Mouse (Mus musculus): ENCODE data around the gene Agap3. TPM values are rescaled to one million over a fixed set of nuclear protein-coding genes. Genes with fewer than 3 reads are reported as not detected.
A peak's percentile ranks its signal among the peaks of the same experiment; 100 is the strongest.

Agap3 gene
- polyA plus RNA-seq (2017; shearing (Covaris generic)) = 1 to 10 TPM; 5.5 to 8.6 TPM

DNA sequence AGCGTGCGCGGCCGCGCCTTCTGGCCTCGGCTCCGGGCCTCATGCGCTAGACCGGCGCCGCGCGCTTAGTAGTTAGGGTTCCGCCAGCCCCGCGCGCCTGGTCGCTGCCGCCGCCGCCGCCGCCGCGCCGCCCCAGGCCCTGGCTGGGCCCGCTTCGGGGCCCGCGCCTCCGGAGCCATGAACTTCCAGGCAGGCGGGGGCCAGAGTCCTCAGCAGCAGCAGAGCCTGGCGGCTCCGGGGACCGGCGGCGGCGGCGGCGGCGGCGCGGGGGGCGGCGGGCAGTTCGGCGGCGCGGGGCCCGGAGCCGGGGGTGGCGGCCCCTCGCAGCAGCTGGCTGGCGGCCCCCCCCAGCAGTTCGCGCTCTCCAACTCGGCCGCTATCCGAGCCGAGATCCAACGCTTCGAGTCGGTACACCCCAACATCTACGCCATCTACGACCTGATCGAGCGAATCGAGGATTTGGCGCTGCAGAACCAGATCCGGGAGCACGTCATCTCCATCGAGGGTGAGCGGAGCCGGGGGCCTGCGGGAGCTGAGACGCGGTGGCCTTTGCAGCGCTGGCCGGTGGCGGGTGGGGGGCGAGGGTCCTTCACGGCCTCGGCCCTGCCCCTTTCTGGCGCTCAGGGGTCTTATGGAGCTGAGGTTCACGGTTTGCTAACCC, at the start of gene Agap3:
Gene Agap3, plus strand, starts transcription at position 148 of the 661 bp plus-strand sequence.
- ATAC-seq = peak; percentile 14

DNA sequence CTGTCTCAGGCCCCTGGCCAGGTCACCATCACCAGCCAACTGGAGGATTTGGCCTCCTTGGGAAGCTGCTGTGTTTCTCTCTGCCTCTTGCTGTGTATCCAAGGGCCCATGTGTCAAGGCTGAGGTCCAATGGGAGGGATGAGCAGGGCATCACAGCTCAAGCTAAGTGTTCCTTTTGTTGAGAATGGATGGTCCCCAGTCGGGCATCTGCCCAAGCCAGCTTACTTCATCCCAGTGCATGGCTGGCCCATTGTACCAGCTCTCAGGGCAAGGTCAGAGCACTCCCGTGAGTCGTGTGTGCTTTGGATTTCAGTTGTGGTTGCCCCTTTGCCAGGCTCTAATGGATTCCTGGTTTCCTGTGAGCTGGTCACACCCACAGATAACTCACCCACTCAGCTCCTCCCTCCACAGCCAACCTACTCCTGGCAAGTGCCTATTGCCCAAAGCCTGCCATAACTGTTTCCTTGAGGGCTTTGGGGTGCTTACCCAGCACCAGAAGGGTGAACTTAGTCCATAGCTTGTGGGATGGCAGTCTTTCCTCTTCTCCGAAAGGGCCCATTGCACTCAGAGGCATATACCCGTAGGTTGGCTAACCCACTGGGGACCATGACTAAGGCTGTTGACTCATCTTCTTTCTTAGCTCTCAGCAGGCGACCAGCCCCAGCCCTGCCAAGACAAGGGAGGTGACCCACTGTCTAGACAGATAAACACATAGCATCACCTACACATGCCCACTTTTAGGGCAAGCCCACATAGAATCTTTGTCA, 47.2 kb upstream of the Agap3 start:
- ATAC-seq = no peak

DNA sequence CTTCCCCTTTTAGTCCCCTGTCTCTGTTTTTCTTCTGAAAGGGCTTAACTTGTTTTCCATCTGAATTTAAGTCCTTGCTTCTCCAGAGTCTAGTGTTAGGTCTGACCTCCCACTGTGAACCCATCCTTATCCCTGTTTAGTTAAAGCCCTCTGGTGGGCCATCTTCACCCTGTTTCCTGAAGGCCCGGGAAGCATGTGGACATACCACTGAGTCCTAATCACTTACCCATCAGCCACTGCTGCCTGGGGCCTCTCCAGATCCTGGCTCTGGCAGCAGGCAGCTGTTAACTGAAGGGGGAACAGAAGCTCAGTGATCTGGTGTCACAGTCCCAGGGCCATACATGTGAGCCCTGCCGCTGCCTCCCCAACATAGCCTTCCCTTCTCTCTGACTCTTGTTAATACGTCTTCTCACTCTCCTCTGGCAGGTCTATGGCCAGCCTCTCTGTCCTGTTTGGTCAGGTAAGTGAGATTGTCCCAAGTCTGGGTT, 46.5 kb upstream of the Agap3 start:
- no peak for ATAC-seq

DNA sequence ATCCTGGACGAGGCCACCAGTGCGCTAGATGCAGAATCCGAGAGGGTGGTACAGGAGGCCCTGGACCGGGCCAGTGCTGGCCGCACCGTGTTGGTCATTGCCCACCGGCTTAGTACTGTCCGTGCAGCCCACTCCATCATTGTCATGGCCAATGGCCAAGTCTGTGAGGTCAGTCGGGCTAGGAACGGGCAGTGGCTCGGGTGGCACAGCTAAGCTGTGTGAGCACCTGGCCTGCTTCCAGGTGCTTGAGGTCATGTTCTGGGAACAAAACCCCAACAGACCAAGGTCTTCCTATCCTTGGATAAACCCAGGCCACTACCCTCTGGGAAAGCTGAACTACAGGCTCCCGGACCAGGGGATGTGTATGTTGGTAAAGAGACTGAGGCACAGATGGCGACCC, 43.3 kb upstream of the Agap3 start:
- no peak for ATAC-seq

DNA sequence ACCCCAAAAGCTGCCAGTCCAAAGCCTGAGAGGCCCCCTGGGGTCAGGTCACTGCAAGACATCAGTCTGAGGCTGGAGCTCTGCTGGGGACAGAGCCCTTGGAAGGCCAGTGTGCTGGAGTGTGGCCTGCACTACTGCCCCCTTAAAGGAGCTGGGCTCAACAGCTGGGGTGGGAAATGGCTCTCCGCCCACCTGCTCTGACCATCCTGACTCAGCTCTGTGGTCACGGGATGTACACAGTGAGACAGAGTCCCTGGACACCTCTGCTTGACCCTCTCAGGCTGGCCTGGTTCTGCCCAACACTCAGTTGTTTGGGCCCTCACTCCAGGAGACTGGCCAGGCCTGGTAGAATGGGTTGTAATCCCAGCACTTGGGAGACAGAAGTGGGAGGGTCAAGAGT, 42.5 kb upstream of the Agap3 start:
- ATAC-seq = no peak

DNA sequence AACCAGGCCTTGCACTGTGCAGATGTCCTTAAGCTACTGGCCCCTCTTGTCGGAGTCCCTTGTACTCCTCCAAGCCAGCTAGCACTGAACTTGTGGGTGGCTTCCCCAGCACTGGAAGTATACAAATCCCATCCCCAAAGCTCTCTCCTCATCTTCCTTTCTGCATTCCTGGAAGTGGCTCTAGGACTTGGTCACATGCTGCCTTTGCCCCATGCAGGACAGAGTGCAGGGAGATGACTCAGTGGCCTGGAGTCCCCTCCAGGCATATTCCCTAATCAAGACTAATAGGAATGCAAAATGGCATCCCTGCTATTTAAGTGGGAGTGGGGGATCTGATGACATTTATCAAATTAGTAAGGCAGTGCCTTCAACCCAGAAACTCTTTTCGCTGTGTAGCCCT, 39.9 kb upstream of the Agap3 start:
- no peak for ATAC-seq

DNA sequence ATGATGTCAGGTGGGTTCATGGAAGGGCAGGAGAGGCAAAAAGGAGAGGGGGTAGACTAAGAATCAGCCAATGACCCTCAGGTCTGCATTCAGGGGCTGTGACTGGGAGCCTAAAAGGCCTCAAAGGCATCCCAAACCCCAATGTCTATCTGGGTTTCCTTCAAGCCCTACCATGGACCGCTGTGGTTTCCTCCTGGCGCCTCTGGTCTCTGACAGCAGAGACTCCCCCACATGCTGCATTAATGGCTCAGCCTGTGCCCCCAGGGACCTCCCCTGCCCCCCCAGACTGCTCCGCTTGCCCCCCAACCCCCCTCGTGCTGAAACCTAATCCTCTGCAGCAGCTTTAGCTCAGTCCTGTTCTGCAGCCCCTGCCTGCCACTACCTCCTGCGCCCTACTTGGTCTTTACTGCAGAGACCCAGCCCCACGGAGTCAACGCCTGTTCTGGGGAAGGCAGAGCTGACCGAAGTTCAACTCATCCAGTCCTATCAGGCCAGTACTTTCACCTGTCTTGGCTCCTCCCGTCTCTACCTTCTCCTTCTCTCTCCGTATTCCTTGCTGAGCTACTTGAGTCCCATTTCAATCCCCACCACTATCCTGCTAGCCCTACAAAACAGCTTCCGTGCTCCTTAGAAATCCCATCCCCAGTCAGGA, 38.8 kb upstream of the Agap3 start, which contains the start of gene Asic3:
Gene Asic3, plus strand, starts transcription at position 351 of the 652 bp plus-strand sequence.
- no peak for ATAC-seq

DNA sequence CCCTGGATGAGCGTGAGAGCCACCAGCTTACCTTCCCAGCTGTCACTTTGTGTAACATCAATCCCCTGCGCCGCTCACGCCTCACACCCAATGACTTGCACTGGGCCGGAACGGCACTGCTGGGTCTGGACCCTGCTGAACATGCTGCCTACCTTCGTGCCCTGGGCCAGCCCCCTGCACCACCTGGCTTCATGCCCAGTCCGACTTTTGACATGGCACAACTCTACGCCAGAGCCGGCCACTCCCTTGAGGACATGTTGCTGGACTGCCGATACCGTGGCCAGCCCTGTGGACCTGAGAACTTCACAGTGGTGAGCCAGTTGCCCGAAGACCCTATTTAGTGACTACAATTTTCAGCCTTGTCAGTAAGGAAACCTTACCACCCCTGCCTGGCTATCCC, 38.0 kb upstream of the Agap3 start:
- ATAC-seq = no peak

DNA sequence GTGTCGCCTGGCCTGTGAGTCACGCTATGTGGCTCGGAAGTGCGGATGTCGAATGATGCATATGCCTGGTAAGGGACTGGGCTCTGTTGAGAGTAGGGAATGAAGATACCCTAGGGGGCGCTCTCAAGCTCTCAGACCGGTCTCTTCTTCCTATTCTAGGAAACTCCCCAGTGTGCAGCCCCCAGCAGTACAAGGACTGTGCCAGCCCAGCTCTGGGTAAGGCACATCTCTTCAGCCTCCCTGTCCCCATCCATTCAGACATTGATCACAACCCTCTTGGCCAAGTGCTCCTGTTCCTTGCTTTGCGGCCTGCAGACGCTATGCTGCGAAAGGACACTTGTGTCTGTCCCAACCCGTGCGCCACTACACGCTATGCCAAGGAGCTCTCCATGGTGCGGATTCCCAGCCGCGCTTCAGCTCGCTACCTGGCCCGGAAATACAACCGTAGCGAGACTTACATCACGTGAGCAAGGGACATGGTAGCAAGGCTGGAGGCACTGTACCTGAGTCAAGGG, 35.7 kb upstream of the Agap3 start:
- peak; percentile 92 for ATAC-seq

DNA sequence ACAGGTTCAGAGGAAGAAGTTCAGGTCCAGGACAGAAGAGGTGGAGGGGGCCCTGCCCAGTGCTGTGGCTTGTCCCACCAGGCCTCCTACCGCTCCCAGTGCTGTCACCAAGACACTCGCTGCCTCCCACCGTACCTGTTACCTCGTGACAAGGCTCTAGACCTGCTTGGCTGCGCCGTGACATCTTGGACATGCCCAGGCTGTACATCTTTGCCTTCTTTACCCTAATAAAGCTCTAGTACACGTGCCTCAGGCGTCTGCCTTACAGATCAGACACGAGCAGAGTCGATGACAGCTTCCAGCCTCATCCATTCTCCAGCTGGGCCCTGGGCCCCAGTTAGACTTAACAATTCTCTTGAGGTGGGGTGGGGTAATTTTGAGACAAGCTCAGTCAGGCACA, 34.4 kb upstream of the Agap3 start:
- ATAC-seq = no peak

DNA sequence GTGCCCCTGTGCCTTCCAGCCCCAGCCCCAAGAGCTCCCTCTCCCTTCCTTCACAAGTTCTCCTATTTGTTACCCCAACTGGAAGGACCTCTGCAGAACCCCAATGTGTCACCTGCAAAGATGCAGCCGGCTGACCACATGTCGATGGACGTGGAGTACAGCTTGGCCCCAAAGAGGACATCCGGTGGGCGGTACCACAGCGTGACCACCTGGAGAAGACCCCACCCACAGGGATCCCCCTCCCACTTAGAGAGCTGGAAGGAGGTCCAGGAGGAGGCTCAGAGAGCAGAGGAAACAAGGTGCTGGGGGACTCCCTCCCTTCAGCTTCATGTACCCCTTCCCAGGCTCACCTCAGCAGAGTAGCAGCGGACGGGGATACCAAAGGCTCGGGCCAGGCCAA, 31.6 kb upstream of the Agap3 start:
- no peak for ATAC-seq

DNA sequence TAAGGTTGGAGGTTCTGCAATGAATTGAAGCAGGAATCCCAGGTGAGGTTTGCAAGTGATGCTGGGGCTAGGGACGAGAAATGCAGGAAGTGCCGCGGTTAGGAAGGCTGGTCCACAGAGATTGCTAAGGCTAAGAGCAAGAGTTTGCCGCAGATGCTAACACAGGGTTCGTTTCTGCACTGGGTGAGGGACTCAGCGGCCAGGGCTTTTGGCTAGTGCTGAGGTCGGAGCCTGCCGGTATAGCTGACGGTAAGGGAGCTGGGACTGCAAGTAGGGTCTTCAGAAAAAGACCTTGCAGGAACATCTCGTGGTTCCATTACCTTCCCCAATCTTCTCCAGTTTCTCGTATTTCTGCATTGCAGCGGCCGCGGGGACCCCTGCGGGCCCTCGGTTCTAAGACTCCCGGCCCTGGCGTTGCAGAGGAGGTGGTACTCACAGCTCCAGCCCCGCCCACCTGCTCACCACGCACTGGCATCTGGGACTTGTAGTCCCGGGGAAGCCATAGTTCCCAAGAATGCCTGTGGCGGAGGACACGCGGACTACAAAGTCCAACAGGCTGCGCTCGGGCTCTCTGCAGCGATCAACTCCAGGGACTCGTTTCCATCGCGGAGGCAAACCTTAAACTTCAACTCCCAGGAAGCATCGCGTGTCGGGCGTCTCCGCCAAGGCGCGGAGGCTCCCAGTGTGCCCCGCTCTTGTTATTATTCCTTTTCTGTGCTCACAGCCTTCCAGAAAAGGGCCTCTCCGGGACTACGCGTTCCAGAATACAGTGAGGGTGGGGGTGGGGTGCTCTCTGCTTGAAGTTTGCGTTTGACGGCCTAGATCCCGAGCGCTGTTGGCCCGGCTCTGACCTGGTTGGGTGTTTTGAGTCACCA, 28.6 kb upstream of the Agap3 start, which contains the start of the genes Cdk5 and Slc4a2:
Gene Cdk5, minus strand, starts transcription at position 402 of the 875 bp plus-strand sequence.
Gene Slc4a2, plus strand, starts transcription at position 709 of the 875 bp plus-strand sequence.
- peak; percentile 92 for ATAC-seq

DNA sequence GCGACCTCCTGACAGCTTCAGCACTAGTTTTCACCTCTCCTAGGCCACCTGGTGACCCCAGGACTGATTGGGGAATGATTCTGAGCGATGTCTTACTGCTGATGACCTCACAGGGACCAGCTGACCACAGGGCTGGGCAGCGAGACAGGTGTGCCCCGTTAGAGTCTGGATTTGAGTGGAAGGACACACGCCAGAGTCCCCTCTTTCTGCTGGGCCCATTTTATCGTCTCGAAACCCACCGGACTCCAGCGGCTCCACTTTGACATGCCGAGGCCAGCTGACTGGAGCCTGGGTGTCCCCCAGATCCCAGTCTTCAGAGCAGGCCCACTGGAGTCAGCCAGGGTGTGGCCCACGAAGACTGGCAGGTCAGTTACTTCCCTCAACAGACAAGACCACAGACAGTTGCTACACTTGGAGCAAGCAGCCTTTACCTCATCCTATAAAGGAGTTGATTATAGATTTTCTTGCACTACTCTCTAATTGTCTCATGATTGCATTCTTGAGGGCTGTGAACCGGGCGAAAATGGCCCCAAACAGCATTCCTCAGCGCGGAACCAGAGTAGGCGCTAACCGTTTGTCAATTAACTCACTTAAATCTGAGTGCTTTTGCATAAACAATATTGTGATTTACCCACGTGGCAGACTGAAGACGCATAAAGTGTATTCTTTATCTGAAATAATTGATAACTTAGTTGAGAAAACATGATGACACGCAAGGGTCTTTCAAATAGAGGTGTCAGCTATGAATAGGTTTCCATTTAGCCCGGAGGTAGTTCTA, 27.8 kb upstream of the Agap3 start:
- ATAC-seq = no peak

DNA sequence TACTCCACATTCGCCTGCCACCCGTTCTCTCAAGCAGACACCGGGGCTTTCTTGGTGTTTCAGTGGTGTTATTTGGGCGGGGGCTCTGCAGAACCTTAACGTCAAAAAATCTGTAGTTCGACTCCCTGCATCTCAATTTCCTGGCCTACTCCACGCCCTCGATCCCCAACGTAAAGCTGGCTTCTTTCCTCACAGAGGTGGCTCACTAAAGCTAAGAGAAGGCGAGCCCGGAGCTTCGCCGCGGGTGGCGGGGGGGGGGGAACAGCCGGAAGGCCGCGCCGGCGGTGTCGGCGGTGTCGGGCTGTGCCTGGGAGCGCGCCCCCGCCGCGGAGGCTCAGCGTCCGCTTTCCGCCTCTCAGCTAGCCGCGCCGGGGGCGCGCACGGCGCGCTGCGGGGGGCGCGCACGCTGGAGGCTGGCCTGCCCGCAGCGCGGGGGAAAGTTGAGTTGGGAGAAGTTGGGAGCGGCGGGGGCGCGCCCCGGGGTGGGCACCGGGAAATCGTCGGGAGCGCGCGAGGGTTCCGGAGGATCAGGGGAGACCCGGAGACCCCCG, 27.0 kb upstream of the Agap3 start:
- ATAC-seq = peak; percentile 46

DNA sequence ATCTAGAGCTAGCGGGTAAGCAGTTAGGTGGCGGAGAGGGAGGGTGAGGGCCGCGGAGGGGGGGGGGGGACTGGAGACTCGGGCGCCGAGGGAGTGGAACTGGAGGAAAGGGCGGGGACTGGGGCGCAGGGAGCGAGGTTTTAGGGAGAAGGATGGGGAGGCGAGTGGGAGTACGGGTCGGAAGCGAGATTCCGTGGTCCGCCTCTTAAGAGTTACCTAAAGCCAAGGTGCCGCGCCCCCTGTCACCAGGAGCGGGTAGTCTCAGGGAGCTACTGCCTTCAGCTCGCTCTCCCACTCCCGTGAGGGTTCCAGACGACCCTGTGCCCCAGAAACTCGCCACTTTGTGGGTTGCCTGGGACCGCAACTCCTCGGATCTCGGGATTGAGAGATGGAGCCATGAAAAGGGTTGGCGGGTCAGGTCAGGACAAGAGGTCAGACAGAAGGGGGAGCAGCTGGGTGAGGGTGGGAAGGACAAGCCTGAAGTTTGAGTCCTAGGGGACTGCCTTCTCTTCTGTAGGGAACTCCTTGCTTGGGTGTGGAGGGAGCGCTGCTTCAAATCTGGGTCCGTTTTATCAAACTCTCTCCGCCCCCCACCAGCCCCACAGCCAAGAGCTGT, 26.4 kb upstream of the Agap3 start:
- ATAC-seq = no peak

DNA sequence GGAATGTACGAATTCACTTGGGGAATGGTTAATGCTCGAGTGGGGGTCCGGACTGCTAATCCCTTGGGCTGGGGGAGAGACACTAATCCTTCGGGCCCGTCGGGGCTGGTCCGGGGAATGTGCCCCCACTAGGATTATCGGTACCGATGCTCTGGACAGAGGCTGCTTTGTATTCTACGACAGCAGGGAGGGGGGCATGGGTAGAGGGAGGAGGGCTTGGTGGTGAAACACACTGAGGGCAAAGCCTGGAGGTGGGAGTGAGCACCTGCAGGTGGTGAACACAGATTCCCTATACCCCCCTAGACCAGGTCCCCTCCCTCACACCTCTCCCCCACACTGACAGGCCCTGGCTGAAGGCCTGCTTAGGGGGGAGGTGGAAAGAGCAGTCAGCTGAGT, 25.9 kb upstream of the Agap3 start:
- ATAC-seq = no peak

DNA sequence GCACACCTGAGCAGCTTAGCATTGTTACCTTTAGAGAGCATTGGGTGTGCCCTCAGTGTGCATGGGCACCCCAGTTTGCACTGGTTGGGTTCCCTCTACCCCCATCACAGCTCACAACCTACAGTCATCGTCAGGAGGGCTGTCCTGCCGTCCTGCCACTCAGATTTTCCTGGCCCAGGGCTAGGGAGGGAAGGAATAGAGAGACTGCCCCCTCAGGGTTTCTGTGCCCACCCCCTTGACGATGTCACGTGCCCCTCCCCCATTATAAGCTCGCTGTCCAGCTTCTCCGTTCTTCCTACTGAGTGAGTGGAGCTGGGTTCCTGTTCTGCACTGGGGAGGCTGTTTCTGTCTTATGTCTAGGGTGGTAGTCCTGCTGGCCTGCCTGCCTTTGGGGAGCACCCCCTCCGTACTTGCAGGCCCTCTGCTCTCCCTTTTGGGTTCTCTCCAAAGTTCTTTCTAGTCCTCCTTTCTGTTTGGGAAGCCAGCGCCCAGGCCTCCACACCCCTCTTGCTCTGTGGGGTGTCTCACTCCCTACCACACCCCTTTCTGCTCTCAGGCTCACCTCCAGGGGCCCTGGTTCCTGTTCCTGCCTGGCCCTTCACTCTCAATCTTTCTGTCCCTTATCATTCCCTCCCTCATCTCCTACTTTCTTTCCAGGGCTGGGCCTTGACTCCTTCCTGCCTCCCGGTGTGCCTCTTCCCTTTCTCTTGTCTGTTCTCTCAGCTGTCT, 25.3 kb upstream of the Agap3 start:
- ATAC-seq = no peak

DNA sequence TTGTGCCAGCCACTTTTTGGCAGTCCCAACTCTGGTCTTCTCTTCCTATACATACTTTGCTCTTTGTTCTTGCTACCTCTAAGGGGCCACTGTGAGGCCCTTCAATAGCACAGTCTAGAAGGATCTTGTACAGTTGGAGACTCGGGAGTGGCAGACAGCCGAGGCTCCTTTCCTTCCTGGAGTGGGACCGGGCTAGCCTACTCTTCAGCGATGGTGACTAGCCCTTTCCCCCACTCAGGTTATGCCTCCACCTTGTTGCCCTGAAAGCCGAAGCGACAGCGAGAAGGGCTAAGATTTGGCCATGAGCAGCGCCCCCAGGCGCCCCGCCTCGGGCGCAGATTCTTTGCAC, 24.7 kb upstream of the Agap3 start:
- no peak for ATAC-seq

DNA sequence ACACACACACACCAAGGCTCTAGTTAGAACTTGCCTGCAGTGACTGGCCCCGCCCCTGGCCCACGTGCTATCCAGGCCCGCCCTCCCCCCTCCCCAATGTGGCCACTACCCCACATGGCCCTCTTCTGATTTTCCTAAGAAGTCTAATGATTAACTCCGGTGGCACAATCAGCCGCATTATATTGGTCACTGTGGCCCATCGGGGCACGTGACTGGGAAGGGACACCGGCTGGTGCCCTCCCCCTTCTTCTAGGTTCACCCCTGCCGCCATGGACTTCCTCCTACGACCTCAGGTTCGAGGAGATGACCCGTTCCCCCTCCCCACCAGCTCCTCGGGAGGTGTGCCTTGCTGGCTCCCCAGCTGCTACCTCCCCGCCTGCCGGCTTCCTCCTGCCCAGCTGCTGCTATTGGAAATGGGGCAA, 24.0 kb upstream of the Agap3 start:
- no peak for ATAC-seq

DNA sequence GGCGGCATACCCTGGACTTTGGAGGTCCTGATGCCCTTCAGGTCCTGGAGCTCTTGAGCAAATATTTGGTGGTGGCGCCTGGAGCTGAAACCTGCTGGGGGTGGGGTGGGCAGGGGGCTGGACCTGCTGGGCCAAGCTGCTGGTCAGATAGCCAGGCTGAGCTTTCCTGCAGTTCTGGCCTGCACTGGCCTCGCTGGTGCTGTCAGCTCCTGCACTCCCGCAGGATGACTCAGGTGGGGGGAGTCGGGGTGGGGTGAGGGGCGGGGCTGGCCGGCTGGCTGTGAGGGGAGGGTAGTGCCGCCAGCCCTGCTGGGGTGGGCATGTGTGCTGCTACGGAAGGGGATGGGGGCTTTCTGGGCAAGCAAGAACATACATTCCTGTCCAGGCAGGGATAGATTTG, 23.4 kb upstream of the Agap3 start:
- no peak for ATAC-seq
